Mouse (Mus musculus) E14TG2a.4 (cell line): ENCODE measurements around the gene Gm20388.

Experiments used
- CTCF ChIP-seq: conservative IDR thresholded peaks from 2 replicates; pipeline ENCODE4 v1.5.1; 2014; ENCODE audit warnings: low read length
- NANOG ChIP-seq: IDR thresholded peaks from 2 replicates; pipeline ENCODE4 v1.6.1; 2014; ENCODE audit warnings: borderline replicate concordance, low read length, mixed read lengths
- POU5F1 ChIP-seq: IDR thresholded peaks from 2 replicates; pipeline ENCODE4 v1.6.1; 2014; ENCODE audit warnings: low read length, borderline replicate concordance

DNA sequence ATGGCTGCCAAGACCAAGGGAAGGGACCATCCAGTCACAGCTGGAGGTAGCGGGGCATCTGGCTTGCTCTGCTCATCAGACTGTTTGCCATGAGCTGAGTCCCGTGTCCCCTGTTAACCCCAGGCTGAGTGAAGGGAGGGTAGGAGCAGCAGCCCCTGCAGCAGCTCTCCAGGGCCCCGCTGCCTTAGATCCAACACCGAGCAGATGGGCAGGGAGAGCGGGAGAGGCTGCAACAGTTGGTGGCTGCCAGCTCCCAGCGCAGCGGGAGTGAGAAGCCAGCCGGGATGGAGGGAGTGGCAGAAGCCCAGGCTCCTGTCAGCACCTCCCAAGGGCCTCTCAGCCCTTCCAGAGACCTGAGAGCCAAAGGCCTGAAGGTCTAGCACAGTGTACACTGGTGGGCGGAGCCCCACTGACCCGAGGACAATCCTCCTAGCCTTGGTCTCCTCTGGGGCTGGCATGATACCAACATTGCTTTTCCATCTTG lies 379.1 kb downstream of the Gm20388 start:
- TF ChIP-seq CTCF (no peak), POU5F1 (no peak), NANOG (no peak)
